Mouse (Mus musculus): Measurements from ENCODE around the gene Elac2.

The Elac2 gene

GRCm38 (mm10) chr11:65020744-65021143 is 41.9 kb downstream of the Elac2 start:
- in situ Hi-C loops (cut with MboI, MseI), result no loop called here

GRCm38 (mm10) chr11:65022771-65023170 is 43.9 kb downstream of the Elac2 start:
- in situ Hi-C loops (cut with MboI, MseI), result no loop called here

DNA sequence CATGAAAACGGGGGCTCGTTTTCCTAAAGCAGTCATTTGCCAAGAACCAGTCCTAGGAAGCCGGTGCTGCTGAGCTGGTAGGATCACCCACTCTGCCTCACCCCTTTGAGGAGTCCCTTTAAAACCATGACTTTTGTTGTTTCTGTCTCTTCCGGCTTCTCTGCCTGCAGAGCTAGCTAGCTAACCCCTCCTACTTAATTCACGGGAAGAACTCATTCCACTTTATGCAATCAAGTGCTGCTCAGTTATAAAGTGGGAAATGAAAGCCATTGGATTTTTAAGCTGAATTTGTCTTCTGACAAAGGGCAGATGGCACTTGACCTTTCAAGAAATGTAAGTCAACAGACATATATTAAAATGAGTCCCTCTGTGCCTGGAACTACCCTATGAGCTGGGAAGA is 49.2 kb downstream of the Elac2 start:
- in situ Hi-C loops (cut with MboI, MseI), result no loop called here

GRCm38 (mm10) chr11:65030201-65030600 is 51.4 kb downstream of the Elac2 start:
- in situ Hi-C loops (cut with MboI, MseI), result no loop called here

GRCm38 (mm10) chr11:65032221-65032620 is 53.4 kb downstream of the Elac2 start:
- in situ Hi-C loops (cut with MboI, MseI), result no loop called here

- in situ Hi-C loops (cut with MboI, MseI), result no loop called here
These were observed 60.2 kb downstream of the Elac2 start for GRCm38 (mm10) chr11:65038996-65039395.

DNA sequence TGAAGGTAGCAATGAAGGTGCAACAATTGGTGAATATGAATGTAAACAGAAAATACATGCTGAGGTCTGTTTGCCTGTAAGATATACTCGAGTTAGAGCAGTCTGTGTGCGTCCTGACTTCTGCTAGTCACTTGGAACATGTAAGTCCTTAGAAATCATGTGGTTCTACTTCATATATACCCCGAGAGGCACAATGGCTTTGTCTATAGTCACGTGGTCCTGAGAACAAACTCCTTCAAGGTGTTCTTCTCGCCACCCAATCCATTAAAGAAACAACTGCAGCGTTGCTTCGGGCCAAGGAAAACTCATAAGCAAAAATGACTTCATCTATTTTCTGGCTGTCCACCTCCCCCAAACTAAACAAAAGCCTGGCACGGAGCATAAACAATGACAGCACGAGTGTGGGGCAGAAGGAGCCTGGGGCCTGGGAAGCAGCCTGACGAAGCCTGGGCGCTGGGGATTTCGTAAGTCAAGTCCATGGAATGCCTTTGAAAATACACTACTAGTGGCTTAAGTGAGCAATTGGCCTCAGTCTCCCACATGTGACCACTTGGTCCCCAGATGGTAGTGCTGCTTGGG is 60.8 kb downstream of the Elac2 start:
- in situ Hi-C loops (cut with MboI, MseI), result no loop called here

DNA sequence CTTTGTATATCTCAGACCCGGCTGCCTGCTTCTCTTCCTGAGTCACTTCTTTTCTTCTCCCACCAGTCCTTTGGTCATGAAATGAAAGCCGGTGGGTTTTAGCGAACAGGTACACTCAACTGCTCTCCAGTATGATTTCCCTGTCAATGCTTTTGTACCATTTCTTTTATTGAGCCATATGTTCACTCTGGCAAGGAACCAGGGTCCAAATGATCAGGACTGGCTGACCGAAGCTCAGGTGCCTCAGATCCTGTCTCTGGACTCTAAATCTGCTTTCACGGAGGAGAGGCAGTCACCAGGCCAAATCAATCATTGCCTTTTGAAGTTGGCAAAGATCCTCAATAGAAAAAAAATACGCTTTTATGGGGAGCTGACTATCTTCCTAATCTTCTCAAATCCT is 61.7 kb downstream of the Elac2 start:
- in situ Hi-C loops (cut with MboI, MseI), result no loop called here

GRCm38 (mm10) chr11:65049090-65049489 is 70.3 kb downstream of the Elac2 start:
- in situ Hi-C loops (cut with MboI, MseI), result no loop called here

- in situ Hi-C loops (cut with MboI, MseI), result no loop called here
These were observed 72.0 kb downstream of the Elac2 start for GRCm38 (mm10) chr11:65050819-65051218.

All from regulatory T cell (primary cell).